Mouse (Mus musculus) midbrain, embryonic 12.5 days (tissue): ENCODE measurements around the gene Traf1. TPM values are rescaled to one million over a fixed set of nuclear protein-coding genes. Genes with fewer than 3 reads are reported as not detected.

Source experiments
- ATAC-seq: fragments of 200-750 bp; cut with Nextera tagmentation; 2 replicates; pipeline ENCODE4 v1.8.0; 2017; ENCODE audit warnings: low read depth, moderate TSS enrichment, moderate library complexity; ENCODE audit not compliant: low FRiP score
- H3K27ac ChIP-seq: fragments of 300-500 bp; sonication (generic); replicated peaks from 2 replicates; pipeline ENCODE4 v1.5.1; 2016; ENCODE audit warnings: mild to moderate bottlenecking
- H3K27me3 ChIP-seq: fragments of 300-500 bp; sonication (generic); 2 replicates; pipeline ENCODE4 v1.6.1; 2016; ENCODE audit warnings: mild to moderate bottlenecking
- H3K36me3 ChIP-seq: fragments of 300-500 bp; sonication (generic); 2 replicates; pipeline ENCODE4 v1.6.1; 2016
- H3K4me1 ChIP-seq: fragments of 300-500 bp; sonication (generic); 2 replicates; pipeline ENCODE4 v1.6.1; 2016
- H3K4me2 ChIP-seq: fragments of 300-500 bp; sonication (generic); replicated peaks from 2 replicates; pipeline ENCODE4 v1.6.1; 2016; ENCODE audit warnings: mild to moderate bottlenecking, moderate library complexity
- H3K4me3 ChIP-seq: fragments of 300-500 bp; sonication (generic); 2 replicates; pipeline ENCODE4 v1.5.1; 2016; ENCODE audit warnings: mild to moderate bottlenecking
- H3K9ac ChIP-seq: fragments of 300-500 bp; sonication (generic); replicated peaks from 2 replicates; pipeline ENCODE4 v1.6.1; 2016; ENCODE audit warnings: mild to moderate bottlenecking, moderate library complexity
- H3K9me3 ChIP-seq: fragments of 300-500 bp; sonication (generic); 2 replicates; pipeline ENCODE4 v1.6.1; 2016; ENCODE audit warnings: mild to moderate bottlenecking
- WGBS: fragments of 180-500 bp; shearing (Covaris S2); methylation state at CpG from one replicate; pipeline ENCODE4 v1.1.7; 2016; 5-methylcytosine and 5-hydroxymethylcytosine counted together
- polyA plus RNA-seq: library from polyadenylated mRNA; unstranded; fragments of >200 nt; fragmentation: Nextera tagmentation; extraction: Ambion mirVana; gene quantifications from 2 replicates; pipeline ENCODE4 v1.2.1, GENCODE M21; 2016

The Traf1 gene
- polyA plus RNA-seq, 1 experiment from 2014 or later = 1.3 TPM

GRCm38 (mm10) chr2:34927320-34927719 is 34.3 kb downstream of the Traf1 start:
- Histone ChIP-seq H3K9me3 (no peaks in the 10 kb centered on the region), H3K9ac (no peak overlapping the region), H3K4me2 (no peak overlapping the region), H3K4me3 (no peak overlapping the region), H3K4me1 (no peaks in the 10 kb centered on the region), H3K36me3 (no peaks in the 10 kb centered on the region), H3K27me3 (0 out of 2 replicates have a peak, but pooled peaks cover 4% of the 10 kb centered on the region), H3K27ac (no peak overlapping the region)
- no peak for ATAC-seq
- WGBS = 80% methylated on average over 5 of the region's 5 CpGs

GRCm38 (mm10) chr2:34922729-34923128 is 38.8 kb downstream of the Traf1 start:
- H3K9me3 ChIP-seq = no peaks in the 10 kb centered on the region
- ATAC-seq = no peak
- 26% methylated on average over 2 of the region's 2 CpGs for WGBS
- H3K27me3 ChIP-seq = peaks cover 4% of the 10 kb centered on the region; the same call in 1 of the 2 replicates
- H3K4me1 ChIP-seq = no peaks in the 10 kb centered on the region
- no peak overlapping the region for H3K9ac ChIP-seq
- no peak overlapping the region for H3K27ac ChIP-seq
- H3K4me3 ChIP-seq = no peak overlapping the region
- H3K4me2 ChIP-seq = no peak overlapping the region
- H3K36me3 ChIP-seq = no peaks in the 10 kb centered on the region

- no peaks in the 10 kb centered on the region for H3K36me3 ChIP-seq
- no peak for ATAC-seq
- H3K4me1 ChIP-seq = no peaks in the 10 kb centered on the region
- no peak overlapping the region for H3K27ac ChIP-seq
- H3K27me3 ChIP-seq = peaks cover 8% of the 10 kb centered on the region
- H3K9me3 ChIP-seq = no peaks in the 10 kb centered on the region
- 57% methylated on average over 2 of the region's 2 CpGs for WGBS
- H3K9ac ChIP-seq = no peak overlapping the region
- no peak overlapping the region for H3K4me2 ChIP-seq
- H3K4me3 ChIP-seq = no peak overlapping the region
Observed at GRCm38 (mm10) chr2:34920144-34920543, 41.4 kb downstream of the Traf1 start.

GRCm38 (mm10) chr2:34915103-34915502 is 46.5 kb downstream of the Traf1 start:
- peaks cover 51% of the 10 kb centered on the region for H3K27me3 ChIP-seq
- H3K36me3 ChIP-seq = no peaks in the 10 kb centered on the region
- H3K9ac ChIP-seq = no peak overlapping the region
- H3K4me3 ChIP-seq = no peak overlapping the region
- H3K4me2 ChIP-seq = peak overlapping the region; percentile 97; the same call in 1 of the 2 replicates
- ATAC-seq = no peak
- H3K27ac ChIP-seq = no peak overlapping the region
- H3K4me1 ChIP-seq = peaks cover 22% of the 10 kb centered on the region
- H3K9me3 ChIP-seq = no peaks in the 10 kb centered on the region
- WGBS = 55% methylated on average over 2 of the region's 2 CpGs

- Histone ChIP-seq H3K27me3 (peaks cover 51% of the 10 kb centered on the region), H3K4me3 (peak overlapping the region; percentile 64; the same call in 1 of the 2 replicates), H3K4me1 (peaks cover 22% of the 10 kb centered on the region), H3K9ac (no peak overlapping the region), H3K9me3 (no peaks in the 10 kb centered on the region), H3K36me3 (no peaks in the 10 kb centered on the region), H3K4me2 (peak overlapping the region; percentile 97), H3K27ac (no peak overlapping the region)
- ATAC-seq = no peak
- 6% methylated on average over 2 of the region's 2 CpGs for WGBS
Observed at GRCm38 (mm10) chr2:34914823-34915082, 46.8 kb downstream of the Traf1 start.

- H3K36me3 ChIP-seq = no peaks in the 10 kb centered on the region
- 2% methylated on average over 43 of the region's 50 CpGs for whole genome bisulfite sequencing
- ATAC-seq = peak; percentile 72
- H3K4me3 ChIP-seq = peak overlapping the region; percentile 64
- peaks cover 51% of the 10 kb centered on the region for H3K27me3 ChIP-seq
- peak overlapping the region; percentile 62 for H3K9ac ChIP-seq
- H3K4me2 ChIP-seq = peak overlapping the region; percentile 97
- H3K4me1 ChIP-seq = peaks cover 22% of the 10 kb centered on the region
- H3K9me3 ChIP-seq = no peaks in the 10 kb centered on the region
- no peak overlapping the region for H3K27ac ChIP-seq
Observed at GRCm38 (mm10) chr2:34914069-34914822, 47.3 kb downstream of the Traf1 start.

- WGBS = under 1% methylated on average over 63 of the region's 64 CpGs
- Histone ChIP-seq H3K9me3 (no peaks in the 10 kb centered on the region), H3K4me2 (peak within 1 kb of the TSS; percentile 97), H3K36me3 (no peaks in the 10 kb centered on the region), H3K9ac (peak within 1 kb of the TSS; percentile 62), H3K27me3 (peaks cover 51% of the 10 kb centered on the region), H3K27ac (no peak within 1 kb of the TSS), H3K4me1 (peaks cover 22% of the 10 kb centered on the region), H3K4me3 (peak within 1 kb of the TSS; percentile 64)
- peak; percentile 72 for ATAC-seq
Observed at GRCm38 (mm10) chr2:34913218-34914068, 48.1 kb downstream of the Traf1 start, which contains the start of gene Phf19. Gene Phf19 (minus strand): TSS chr2:34914026.

GRCm38 (mm10) chr2:34912613-34913012 is 49.0 kb downstream of the Traf1 start:
- 45% methylated on average over 7 of the region's 7 CpGs for WGBS
- H3K36me3 ChIP-seq = no peaks in the 10 kb centered on the region
- peak overlapping the region; percentile 97 for H3K4me2 ChIP-seq
- H3K9me3 ChIP-seq = no peaks in the 10 kb centered on the region
- 0 out of 2 replicates have a peak, but pooled peaks have one; percentile 13 for ATAC-seq
- peaks cover 55% of the 10 kb centered on the region for H3K27me3 ChIP-seq
- H3K9ac ChIP-seq = no peak overlapping the region
- peak overlapping the region; percentile 64 for H3K4me3 ChIP-seq
- peaks cover 22% of the 10 kb centered on the region for H3K4me1 ChIP-seq
- H3K27ac ChIP-seq = no peak overlapping the region

- no peak overlapping the region for H3K4me2 ChIP-seq
- peaks cover 22% of the 10 kb centered on the region for H3K4me1 ChIP-seq
- H3K4me3 ChIP-seq = no peak overlapping the region
- no peaks in the 10 kb centered on the region for H3K9me3 ChIP-seq
- no peak overlapping the region for H3K9ac ChIP-seq
- H3K36me3 ChIP-seq = no peaks in the 10 kb centered on the region
- H3K27ac ChIP-seq = no peak overlapping the region
- WGBS = 85% methylated on average over 5 of the region's 5 CpGs
- no peak for ATAC-seq
- H3K27me3 ChIP-seq = peaks cover 55% of the 10 kb centered on the region
Observed at GRCm38 (mm10) chr2:34911871-34912270, 49.7 kb downstream of the Traf1 start.

GRCm38 (mm10) chr2:34909719-34910118 is 51.9 kb downstream of the Traf1 start:
- peaks cover 24% of the 10 kb centered on the region for H3K4me1 ChIP-seq
- no peaks in the 10 kb centered on the region for H3K36me3 ChIP-seq
- H3K9ac ChIP-seq = no peak overlapping the region
- 90% methylated on average over 4 of the region's 4 CpGs for WGBS
- H3K4me2 ChIP-seq = no peak overlapping the region
- H3K27ac ChIP-seq = no peak overlapping the region
- no peak overlapping the region for H3K4me3 ChIP-seq
- no peak for ATAC-seq
- peaks cover 53% of the 10 kb centered on the region for H3K27me3 ChIP-seq
- no peaks in the 10 kb centered on the region for H3K9me3 ChIP-seq

GRCm38 (mm10) chr2:34906861-34907604 is 54.5 kb downstream of the Traf1 start:
- no peak overlapping the region for H3K4me3 ChIP-seq
- no peak overlapping the region for H3K27ac ChIP-seq
- no peak for ATAC-seq
- H3K9ac ChIP-seq = no peak overlapping the region
- no peaks in the 10 kb centered on the region for H3K9me3 ChIP-seq
- H3K4me2 ChIP-seq = no peak overlapping the region
- no peaks in the 10 kb centered on the region for H3K36me3 ChIP-seq
- peaks cover 27% of the 10 kb centered on the region for H3K27me3 ChIP-seq
- 46% methylated on average over 12 of the region's 12 CpGs for WGBS
- peaks cover 10% of the 10 kb centered on the region for H3K4me1 ChIP-seq
